Mouse (Mus musculus): ENCODE data around the gene Myh7b. TPM values are rescaled to one million over a fixed set of nuclear protein-coding genes. Genes with fewer than 3 reads are reported as not detected.
A peak's percentile ranks its signal among the peaks of the same experiment; 100 is the strongest.

Gene Myh7b
- polyA plus RNA-seq, 1 experiment = 0.48 TPM

GRCm38 (mm10) chr2:155627030-155627738 lies 16.2 kb downstream of the Myh7b start:
- peak; percentile 82 for DNase-seq (ENCODE audit: low read depth)
- TF ChIP-seq POLR2A (IDR thresholded peaks at IDR 0.05; ENCODE audit: borderline replicate concordance, extremely low read depth, insufficient read depth, insufficient read length, poor library complexity, severe bottlenecking) (no peak), CTCF (IDR thresholded peaks at IDR 0.05; ENCODE audit: borderline replicate concordance, extremely low read depth, insufficient read depth, insufficient read length) (peak; percentile 98)

- DNase-seq (ENCODE audit: low read depth) = no peak
- TF ChIP-seq POLR2A (IDR thresholded peaks at IDR 0.05; ENCODE audit: borderline replicate concordance, extremely low read depth, insufficient read depth, insufficient read length, poor library complexity, severe bottlenecking) (no peak), CTCF (IDR thresholded peaks at IDR 0.05; ENCODE audit: borderline replicate concordance, extremely low read depth, insufficient read depth, insufficient read length) (no peak)
These were observed 17.1 kb downstream of the Myh7b start for GRCm38 (mm10) chr2:155628112-155628511.

GRCm38 (mm10) chr2:155628519-155628918 lies 17.5 kb downstream of the Myh7b start:
- DNase-seq (ENCODE audit: low read depth) = no peak
- no peak for TF ChIP-seq POLR2A (IDR thresholded peaks at IDR 0.05; ENCODE audit: borderline replicate concordance, extremely low read depth, insufficient read depth, insufficient read length, poor library complexity, severe bottlenecking)
- no peak for TF ChIP-seq CTCF (IDR thresholded peaks at IDR 0.05; ENCODE audit: borderline replicate concordance, extremely low read depth, insufficient read depth, insufficient read length)

GRCm38 (mm10) chr2:155629231-155629661 lies 18.2 kb downstream of the Myh7b start:
- DNase-seq (ENCODE audit: low read depth) = peak; percentile 77
- TF ChIP-seq CTCF (IDR thresholded peaks at IDR 0.05; ENCODE audit: borderline replicate concordance, extremely low read depth, insufficient read depth, insufficient read length) (no peak), POLR2A (IDR thresholded peaks at IDR 0.05; ENCODE audit: borderline replicate concordance, extremely low read depth, insufficient read depth, insufficient read length, poor library complexity, severe bottlenecking) (no peak)

GRCm38 (mm10) chr2:155630153-155630552 lies 19.1 kb downstream of the Myh7b start:
- TF ChIP-seq POLR2A (IDR thresholded peaks at IDR 0.05; ENCODE audit: borderline replicate concordance, extremely low read depth, insufficient read depth, insufficient read length, poor library complexity, severe bottlenecking) (no peak), CTCF (IDR thresholded peaks at IDR 0.05; ENCODE audit: borderline replicate concordance, extremely low read depth, insufficient read depth, insufficient read length) (no peak; the same call in 1 of the 2 replicates)
- no peak for DNase-seq (ENCODE audit: low read depth)

GRCm38 (mm10) chr2:155630590-155631416 lies 19.8 kb downstream of the Myh7b start:
- no peak for DNase-seq (ENCODE audit: low read depth)
- TF ChIP-seq POLR2A (IDR thresholded peaks at IDR 0.05; ENCODE audit: borderline replicate concordance, extremely low read depth, insufficient read depth, insufficient read length, poor library complexity, severe bottlenecking) (no peak), CTCF (IDR thresholded peaks at IDR 0.05; ENCODE audit: borderline replicate concordance, extremely low read depth, insufficient read depth, insufficient read length) (no peak)

GRCm38 (mm10) chr2:155632138-155632936 lies 21.3 kb downstream of the Myh7b start:
- DNase-seq (ENCODE audit: low read depth) = no peak
- TF ChIP-seq CTCF (IDR thresholded peaks at IDR 0.05; ENCODE audit: borderline replicate concordance, extremely low read depth, insufficient read depth, insufficient read length) = no peak
- TF ChIP-seq POLR2A (IDR thresholded peaks at IDR 0.05; ENCODE audit: borderline replicate concordance, extremely low read depth, insufficient read depth, insufficient read length, poor library complexity, severe bottlenecking) = no peak

- DNase-seq (ENCODE audit: low read depth) = no peak
- TF ChIP-seq CTCF (IDR thresholded peaks at IDR 0.05; ENCODE audit: borderline replicate concordance, extremely low read depth, insufficient read depth, insufficient read length) (no peak), POLR2A (IDR thresholded peaks at IDR 0.05; ENCODE audit: borderline replicate concordance, extremely low read depth, insufficient read depth, insufficient read length, poor library complexity, severe bottlenecking) (no peak)
These were observed 22.1 kb downstream of the Myh7b start for GRCm38 (mm10) chr2:155633121-155633520.

GRCm38 (mm10) chr2:155633731-155634130 lies 22.7 kb downstream of the Myh7b start:
- DNase-seq (ENCODE audit: low read depth) = no peak

GRCm38 (mm10) chr2:155634562-155634961 lies 23.6 kb downstream of the Myh7b start:
- DNase-seq (ENCODE audit: low read depth) = no peak
- TF ChIP-seq POLR2A (IDR thresholded peaks at IDR 0.05; ENCODE audit: borderline replicate concordance, extremely low read depth, insufficient read depth, insufficient read length, poor library complexity, severe bottlenecking) = no peak
- no peak for TF ChIP-seq CTCF (IDR thresholded peaks at IDR 0.05; ENCODE audit: borderline replicate concordance, extremely low read depth, insufficient read depth, insufficient read length)

More at GRCm38 (mm10) chr2:155633731-155634130, 22.7 kb downstream of the Myh7b start:
- TF ChIP-seq POLR2A (IDR thresholded peaks at IDR 0.05; ENCODE audit: borderline replicate concordance, extremely low read depth, insufficient read depth, insufficient read length, poor library complexity, severe bottlenecking) = no peak
- TF ChIP-seq CTCF (IDR thresholded peaks at IDR 0.05; ENCODE audit: borderline replicate concordance, extremely low read depth, insufficient read depth, insufficient read length) = no peak

GRCm38 (mm10) chr2:155635961-155636360 lies 24.9 kb downstream of the Myh7b start:
- TF ChIP-seq CTCF (IDR thresholded peaks at IDR 0.05; ENCODE audit: borderline replicate concordance, extremely low read depth, insufficient read depth, insufficient read length) = no peak
- no peak for TF ChIP-seq POLR2A (IDR thresholded peaks at IDR 0.05; ENCODE audit: borderline replicate concordance, extremely low read depth, insufficient read depth, insufficient read length, poor library complexity, severe bottlenecking)
- no peak for DNase-seq (ENCODE audit: low read depth)
